Mouse (Mus musculus): ENCODE data around the gene Ubxn10. TPM values are rescaled to one million over a fixed set of nuclear protein-coding genes. Genes with fewer than 3 reads are reported as not detected.

The Ubxn10 gene
- polyA plus RNA-seq, 3 experiments from 2014 or later: not detected

DNA sequence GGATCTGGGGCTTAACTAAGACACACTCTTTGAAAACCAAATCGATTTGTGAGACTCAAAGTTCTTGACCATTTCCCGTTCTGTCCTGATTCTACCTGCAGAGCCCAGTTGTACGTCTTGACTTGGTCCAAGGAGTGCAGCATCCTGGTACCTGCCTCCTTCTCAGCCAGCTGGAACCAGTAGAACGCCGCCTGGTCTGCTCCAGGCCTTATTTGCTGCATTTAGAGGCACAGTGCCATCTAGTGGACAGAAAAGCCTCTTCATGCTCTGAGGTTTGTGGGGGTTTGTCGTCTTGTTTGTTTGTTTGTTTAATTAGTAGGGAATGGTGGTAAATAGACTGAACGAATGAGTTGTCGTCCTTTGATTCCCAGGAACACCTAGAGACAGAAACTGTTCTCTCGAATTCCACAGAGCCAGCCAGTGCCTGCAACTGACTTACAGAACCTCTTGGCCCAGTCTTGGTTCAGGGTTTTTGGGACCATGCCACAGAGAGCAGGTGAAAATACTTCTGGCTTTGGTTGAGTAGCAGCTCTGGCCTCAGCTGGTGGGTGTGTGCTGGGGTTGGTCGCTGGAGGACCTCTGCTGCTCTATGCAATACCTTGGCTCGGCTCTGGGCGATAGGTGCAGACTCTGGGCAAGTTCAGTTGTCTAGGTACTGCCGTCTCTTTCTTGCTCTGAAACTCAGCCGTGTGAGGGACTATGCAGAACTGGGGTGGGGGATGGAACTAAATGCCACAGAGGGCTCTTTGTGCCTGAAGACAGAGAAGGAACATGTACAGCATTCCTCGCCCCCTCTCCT lies 36.6 kb downstream of the Ubxn10 start:
- ATAC-seq: no peak

DNA sequence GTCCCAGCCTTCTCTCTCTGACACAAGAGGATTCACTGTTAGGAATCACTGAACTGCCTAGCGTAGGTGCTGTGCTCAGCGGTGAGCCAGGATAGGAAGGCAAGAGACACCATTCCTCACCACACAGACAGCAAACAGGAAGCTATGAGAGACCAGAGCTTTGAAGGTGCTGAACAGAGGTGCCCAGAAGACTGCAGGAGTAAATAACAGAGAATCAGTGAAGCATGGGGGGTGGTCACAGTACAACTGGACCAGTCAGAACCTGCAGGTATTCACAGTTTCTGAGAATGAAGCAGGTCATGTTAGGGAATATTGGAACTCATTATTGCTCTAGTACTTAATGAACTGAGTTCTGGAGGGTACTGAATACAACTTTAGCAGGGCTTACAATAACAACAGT lies 38.7 kb downstream of the Ubxn10 start:
- no peak for ATAC-seq

DNA sequence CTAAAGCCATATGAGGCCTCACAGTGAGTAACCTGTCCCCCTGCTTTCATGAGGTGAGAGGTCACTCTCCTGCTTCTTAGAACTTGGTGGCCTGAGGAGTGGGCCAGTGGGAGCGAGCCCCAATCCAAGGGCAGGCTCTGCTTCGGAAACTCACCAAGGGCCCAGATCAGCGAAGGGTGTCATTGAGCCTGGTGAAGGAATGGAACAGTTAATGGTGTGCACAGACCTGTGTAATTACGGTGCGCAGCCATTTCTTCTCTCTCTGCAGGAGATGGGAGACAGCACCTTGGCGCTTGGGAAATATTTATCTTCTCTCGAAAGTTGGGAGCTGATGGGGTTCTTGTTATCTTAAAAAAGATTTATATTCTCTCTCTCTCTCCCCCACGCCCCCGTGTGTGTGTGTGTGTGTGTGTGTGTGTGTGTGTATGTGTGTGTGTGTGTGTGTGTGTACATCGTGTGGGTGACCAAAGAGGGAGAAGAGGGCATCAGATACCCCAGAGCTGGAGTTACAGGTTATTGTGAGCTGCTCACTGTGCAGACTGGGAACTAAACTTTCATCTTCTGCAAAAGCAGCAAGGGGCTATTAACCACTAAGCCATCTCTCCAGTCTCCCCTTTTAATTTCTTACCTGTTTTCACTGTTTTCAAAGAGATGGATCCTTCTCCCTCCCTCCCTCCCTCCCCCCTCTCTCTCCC lies 39.7 kb downstream of the Ubxn10 start:
- no peak for ATAC-seq

DNA sequence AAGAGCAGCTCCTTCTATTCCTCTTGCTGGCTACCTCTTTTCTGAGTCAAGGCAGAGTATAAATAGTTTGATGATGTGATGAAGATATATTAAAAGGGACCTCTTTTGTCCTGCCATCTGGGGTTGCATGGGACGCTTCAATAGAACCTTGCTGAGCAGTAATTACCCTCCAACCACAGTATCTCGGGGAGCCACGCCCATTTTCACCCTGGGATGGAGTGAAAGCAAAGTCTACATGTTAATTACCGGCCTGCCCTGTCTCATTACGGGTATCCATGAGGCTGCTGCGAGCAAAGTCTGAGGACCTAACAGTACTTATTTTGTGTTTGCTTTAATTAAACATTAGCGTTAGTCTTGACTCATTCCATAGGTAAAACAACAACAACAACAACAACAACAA lies 40.2 kb downstream of the Ubxn10 start:
- ATAC-seq: no peak

DNA sequence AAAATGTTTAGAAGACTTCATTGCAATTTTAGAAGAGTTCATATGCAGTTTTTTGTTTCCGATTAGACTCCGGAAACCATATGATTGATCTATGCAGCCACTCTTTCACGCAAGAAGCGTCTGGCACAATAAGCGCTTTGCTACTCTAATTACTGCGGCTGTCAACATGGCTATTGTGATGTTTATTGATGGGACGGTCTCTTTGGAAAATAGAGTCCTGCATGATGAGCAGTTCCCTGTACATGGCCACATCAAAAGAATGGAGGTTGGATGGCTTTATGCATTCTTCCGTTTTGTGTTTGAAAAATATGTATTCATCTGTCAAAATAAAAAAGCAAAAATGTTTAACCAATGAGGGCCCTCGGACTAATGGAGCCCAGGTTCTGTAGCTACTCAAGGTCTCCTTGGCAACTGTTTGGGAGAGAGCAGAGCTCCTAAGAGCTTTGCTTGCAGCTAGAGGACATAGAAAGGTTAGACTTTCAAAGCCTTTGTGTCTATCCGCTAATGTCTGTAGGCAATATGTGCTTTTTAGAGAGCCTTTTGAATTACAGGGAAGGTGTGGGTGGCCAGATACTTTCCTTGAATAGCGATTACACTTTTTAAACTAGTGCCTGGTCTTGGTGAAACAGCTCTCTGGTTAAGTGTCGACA lies 43.8 kb downstream of the Ubxn10 start:
- ATAC-seq: no peak

DNA sequence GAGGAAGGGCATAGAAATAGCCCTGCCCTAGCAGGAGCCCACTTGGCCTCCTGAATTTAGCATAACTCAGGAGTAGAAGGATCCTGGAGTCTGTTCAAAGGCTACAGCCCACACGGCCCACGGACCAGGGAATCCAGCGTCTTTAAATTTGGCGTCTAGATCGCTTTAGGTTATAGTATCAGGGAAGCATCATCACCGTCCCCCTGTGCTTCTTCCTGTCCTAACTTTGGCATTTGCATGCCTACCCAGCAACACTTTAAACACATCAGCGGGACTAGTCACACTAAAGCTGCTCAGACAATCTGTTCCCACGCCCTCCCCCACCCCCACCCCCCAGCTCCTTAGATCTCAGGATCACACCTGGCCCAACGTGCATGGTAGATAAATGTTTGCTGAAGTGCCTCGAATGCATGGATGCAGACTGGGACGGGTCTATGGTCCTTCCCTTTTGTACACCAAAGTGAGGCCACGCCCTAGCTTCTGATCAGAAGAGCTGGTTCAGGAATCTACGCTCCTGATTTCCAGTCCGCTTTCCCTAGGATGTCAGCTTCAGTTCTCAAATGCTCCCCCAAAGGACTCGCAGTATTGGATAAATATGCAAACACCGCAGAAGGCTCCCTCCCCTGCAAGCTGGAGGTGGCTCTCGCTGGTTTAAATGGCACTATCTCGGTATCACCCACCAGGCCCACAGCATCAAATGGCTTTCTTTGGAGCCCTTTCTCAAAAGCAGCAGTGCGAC lies 45.4 kb downstream of the Ubxn10 start:
- no peak for ATAC-seq

DNA sequence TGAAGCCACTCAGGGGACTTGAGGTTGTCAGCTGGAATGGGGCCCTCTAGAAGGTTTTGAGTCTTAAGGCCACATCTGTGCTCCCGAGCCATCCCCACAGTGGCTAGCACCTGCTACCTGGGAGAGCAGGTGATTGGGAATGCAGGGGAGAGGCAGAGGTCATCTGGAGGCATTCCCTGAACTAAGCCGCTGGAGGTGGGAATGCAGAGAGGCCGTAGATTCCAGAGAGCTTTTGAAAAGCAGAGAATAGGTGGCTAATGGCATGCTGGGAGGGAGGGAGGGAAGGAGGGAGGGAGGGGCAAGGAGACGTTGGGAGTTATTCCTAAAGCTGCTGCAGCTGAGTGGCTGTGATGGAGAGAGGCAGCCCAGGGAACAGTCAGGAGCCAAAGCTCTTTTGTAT lies 46.4 kb downstream of the Ubxn10 start:
- ATAC-seq: no peak

DNA sequence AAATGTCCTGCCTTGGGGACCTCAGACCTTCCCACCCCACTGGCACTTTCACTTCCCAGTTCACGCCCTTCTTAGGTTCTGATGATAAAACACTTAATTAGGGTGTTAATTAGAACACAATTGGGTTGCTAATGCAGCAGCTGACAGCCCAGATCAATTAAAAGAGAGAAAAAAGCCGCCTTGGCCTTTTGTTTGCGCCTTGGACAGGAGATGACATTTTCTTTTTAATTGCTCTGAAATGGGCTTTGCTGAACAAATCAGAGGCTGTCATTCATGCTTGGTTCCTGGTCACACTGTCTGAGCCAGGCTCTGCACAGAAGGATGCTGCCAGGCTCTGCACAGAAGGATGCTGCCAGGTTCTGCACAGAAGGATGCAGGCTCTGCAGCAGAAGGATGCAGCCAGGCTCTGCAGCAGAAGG lies 47.9 kb downstream of the Ubxn10 start:
- no peak for ATAC-seq

DNA sequence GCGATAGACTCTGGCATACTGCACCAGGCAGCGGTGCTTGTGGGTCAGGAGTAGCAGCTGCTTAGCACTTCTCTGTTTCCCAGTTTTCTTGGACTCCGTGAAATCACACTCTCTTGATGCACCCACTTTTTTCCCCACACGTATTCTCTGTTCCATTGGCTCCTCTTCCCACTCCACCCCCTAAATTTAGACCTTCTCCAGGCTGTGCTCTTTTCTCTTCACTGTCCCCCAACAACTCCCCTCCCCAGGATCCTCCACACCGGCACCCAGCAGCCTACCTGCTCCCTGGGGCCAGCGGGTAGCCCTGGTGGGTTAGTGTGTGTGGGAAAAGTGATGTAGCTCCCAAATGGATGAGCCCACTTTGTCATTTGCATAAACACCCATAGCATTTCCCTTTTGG lies 51.2 kb downstream of the Ubxn10 start:
- no peak for ATAC-seq

DNA sequence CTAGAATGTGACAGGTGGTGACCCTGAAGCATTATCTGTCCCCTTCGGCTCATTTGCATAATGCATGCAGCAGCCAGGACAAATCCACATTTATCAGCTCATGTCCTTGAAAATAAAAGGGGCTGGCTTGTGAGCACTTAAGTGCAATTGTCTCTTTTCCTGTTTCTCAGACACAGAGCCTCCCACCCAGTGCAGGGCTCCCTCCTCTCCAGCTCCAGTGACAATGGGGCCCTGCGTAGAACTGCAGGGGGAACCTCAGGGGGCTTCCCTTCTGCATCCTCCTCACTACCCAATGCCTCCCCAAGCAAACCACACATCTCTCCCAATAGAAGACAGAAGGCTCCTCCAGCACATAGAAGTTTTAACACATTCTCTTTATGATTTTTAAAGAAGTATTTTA lies 54.2 kb downstream of the Ubxn10 start:
- ATAC-seq: no peak

DNA sequence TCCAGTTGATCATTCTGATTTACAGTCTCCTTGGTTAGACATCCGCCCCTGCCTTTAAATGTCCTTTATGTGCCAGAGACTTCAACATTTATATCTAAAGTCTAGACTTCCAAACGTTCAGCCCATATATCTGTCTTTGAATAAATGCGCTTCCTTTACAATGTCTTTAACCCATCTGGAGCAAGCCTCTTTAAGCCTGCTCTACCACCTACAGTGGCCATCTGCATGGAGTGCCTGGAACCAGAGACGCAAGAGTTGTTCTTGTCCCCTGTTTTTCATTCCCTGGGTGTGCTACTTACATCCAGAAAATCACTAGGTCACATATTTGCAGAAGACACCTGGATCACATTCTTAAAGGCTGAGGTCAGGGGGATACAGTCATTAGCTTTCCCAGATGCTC lies 56.8 kb downstream of the Ubxn10 start:
- ATAC-seq: no peak

DNA sequence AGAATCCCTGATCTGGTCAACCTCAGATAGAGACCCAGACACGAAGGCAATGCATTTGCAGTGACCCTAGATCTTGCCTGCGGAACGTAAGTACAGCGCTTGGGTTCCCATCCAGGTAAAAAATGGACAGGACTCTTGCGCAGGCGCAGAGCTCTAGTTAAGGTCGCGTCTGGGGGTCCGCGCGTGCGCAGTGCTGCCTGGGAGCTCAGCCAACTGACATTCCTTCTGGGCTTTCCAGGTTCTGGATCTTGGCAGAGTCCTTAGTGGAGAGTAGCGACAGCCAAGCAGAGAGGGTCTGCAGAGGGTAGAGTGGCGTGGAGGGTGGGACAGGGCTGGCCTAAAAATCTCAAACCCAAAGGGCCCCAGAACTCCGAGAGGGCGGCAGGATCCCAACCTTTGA lies 59.4 kb downstream of the Ubxn10 start:
- no peak for ATAC-seq

DNA sequence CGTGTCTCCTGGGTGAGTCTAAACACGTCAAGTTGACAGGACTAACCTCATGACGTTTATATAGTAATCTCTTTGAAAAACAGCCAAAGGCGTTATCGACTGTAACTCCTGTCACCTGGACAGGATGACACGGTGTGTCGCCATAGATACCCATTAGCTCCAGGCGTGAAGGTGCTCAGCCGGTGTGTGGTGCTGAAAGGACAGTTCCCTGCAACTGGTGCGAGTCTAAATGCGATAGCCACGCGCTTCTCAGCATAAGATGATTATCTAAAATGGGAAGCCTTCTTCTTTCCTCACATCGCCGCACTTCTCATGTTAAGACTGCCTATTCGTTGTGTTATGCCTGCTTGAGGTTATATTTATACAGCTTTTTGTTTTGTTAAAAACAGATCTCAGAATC lies 60.5 kb downstream of the Ubxn10 start:
- ATAC-seq: no peak

DNA sequence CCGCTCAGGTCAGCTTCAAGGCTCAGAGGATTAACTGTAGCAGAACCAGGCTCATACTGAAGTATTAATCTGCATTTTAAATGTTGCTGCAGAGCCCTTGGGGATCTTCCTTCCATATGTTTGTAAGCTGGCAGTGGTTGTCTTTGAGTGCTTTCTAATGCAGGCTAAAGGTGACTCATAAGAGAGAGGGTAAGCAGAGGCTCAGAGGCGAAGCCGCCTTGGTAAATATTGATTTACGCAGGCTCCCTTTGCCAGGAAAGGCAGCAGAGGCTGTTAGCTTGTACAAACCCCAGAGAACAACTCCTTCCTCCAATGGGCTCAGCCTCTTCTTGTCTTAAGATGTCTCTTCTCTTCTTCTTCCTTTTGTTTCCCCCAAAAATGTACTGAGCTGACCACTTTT lies 64.8 kb downstream of the Ubxn10 start:
- ATAC-seq: no peak

DNA sequence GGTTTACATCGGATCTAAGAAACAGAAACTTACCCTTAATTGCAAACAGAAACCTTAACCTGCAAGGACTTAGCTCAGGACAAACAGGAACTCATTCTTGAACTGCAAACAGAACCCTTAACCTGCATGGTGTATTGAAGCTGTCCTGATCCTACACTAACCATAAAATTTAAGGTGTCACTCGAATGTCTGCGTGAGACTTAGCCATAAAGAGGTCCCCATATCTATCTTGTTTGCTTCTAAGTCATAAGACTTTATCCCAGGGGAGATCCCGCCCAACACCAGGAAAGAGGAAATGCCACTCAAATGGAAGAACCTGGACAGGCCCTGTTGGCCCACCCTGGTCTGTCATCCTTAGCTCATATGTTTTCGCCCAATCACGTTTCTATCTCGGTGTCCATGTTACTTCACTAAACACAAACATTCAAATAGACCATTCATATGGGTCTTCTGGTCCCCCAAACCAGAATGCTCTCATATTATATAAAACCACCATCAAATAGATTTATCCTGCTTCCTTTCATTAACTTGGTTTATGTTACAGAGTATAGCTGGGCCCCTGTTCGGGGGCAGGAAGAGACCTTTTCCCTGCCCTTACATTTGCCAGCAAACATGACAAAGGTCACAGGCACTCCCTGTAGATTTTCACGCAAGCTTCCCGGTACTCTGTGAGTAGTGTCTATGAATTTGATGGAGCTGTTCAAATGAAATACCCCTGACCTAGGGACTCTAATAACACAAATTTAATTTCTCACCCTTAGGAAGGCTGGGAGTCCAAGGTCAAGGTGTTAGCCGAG lies 66.7 kb downstream of the Ubxn10 start:
- no peak for ATAC-seq

DNA sequence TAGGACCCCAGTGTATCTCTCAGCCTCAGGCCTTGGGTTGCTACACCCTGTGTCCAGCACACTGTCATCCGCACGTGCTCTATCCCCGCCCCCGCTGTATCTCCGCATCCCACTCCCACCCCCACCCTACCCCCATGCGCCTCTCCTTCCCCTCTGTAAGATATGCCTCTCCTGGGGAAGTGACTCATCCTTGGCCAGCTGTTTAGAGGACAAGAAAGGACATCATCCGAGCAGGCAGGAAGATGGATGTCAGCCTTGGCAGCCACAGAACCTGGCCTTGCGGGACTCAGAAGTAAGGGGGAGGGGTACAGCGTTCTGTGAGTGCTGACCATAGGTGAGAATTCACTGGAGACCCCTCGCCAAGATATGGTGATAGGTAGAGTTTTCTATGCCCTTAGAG lies 70.4 kb downstream of the Ubxn10 start:
- ATAC-seq: no peak

DNA sequence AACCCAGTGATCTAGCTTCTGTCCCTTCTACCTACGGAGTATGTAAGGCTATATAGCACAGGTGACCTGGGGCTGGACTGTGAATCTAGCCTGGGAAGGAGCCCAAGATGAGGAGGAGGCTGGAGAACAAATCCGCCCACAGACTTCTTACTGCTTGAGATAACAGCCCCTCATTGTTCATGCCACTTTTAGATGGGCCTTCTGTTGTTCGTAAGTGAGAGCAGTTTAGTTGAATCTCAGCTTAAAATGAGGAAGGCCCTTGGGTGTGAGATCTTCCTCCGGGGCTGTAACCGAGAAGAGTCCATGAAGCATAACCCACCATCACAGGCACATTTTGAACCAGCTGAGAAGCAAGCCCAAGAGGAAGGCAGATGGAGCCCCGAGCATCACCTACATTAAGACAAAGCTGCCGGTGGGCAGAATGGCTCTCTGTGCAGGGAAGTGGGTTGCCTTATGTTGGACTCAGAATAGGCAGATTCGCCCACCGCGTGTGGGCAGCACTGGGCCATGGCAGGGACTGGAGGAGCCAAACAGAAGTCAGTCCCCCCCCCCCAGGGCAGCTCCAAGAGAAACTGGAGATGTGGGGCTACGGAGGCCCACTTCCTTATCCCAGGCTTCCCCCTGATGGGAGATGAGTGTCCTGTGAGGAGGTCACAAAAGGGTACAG lies 76.9 kb downstream of the Ubxn10 start:
- no peak for ATAC-seq
